Mouse (Mus musculus) megakaryocyte, embryonic 14.5 days (primary cell): ENCODE data around the gene Havcr1.

Experiments used
- FLI1 ChIP-seq: IDR thresholded peaks from 2 replicates; pipeline ENCODE4 v1.6.1; 2012; ENCODE audit warnings: low read length, inconsistent platforms, mixed read lengths
- GATA1 ChIP-seq: IDR thresholded peaks from 3 replicates; pipeline ENCODE4 v1.6.1; 2012; ENCODE audit warnings: mixed read lengths, low read length, inconsistent platforms, borderline replicate concordance

DNA sequence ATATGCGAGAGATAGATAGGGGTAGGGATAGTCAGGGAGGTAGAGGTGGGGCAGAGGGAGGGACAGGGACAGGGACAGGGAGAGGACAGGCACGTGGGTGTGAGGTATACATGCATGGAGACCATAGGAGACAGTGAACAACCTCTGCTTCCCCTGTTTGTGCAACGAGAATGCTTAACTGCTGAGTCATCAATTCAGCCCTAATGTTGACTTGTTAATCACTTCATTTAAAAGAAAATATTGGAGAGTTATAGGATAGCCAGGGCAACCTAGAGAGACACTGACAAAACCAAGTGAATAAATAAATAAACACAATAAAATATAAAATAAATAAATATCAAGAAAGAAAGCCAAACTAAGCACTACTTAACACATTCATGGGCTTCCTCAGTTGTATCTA, 42.0 kb downstream of the Havcr1 start:
- no peak for TF ChIP-seq GATA1
- no peak for TF ChIP-seq FLI1
